Mouse (Mus musculus) adipocyte (in vitro differentiated cells): ENCODE results near the gene Fbxl18.

Source experiments
- DNase-seq: peaks from one replicate; pipeline ENCODE4 v3.0.0-alpha.2; 2016; ENCODE audit warnings: low spot score

Fbxl18 gene

DNA sequence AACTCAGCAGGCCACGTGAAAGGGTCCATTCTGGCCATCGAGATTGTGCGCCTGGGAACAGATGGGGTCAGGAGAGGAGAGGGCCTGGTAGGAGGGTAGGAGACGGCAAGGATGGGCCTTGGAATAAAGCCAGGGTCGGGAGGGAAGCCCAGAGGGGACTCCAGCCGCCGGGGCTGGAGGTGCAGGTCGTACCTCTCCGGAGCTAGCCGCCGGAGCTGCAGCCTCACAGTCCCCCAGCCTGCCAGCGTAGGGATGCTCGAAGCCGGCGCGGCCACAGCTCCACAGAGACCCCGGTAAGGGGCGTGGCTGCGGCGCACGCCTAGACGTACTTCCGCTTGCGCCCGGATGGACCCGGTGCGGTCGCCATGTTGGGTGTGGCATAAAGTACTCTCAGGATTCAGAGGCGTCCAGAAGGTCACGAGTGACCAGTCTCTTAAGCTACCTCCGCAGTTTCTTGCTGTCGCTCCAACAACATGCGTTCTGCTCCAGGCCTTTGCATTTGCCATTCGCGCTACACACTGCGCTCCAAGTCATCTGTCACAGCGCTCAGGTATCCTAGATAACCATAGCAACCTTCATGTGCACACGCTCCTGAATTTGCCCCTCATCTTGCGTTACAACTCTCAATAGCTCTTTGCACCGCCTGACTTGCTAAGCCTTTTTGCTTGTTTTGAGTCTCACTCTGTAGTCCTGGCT lies at the start of gene Fbxl18:
Gene Fbxl18 (minus strand): TSS at position 504 of the 696 bp plus-strand sequence.
- DNase-seq, result peak; percentile 95

DNA sequence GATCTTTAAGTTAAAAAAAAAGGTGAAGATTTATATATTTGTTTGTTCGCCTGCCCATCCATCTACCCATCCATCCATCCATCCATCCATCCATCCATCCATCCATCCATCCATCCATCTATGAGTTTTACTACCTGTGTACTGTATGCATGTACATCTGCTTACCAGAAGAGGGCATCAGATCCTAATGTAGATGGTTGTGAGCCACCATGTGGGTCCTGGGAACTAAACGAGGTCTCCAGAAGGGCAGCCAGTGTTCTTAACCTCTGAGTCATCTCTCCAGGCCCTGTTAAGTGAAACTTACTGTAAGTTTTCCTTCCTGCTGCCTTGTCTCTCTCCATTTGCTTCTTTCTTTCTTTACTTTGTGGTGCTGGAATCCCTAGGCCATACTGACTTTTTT lies 45.2 kb upstream of the Fbxl18 start:
- DNase-seq, result no peak

DNA sequence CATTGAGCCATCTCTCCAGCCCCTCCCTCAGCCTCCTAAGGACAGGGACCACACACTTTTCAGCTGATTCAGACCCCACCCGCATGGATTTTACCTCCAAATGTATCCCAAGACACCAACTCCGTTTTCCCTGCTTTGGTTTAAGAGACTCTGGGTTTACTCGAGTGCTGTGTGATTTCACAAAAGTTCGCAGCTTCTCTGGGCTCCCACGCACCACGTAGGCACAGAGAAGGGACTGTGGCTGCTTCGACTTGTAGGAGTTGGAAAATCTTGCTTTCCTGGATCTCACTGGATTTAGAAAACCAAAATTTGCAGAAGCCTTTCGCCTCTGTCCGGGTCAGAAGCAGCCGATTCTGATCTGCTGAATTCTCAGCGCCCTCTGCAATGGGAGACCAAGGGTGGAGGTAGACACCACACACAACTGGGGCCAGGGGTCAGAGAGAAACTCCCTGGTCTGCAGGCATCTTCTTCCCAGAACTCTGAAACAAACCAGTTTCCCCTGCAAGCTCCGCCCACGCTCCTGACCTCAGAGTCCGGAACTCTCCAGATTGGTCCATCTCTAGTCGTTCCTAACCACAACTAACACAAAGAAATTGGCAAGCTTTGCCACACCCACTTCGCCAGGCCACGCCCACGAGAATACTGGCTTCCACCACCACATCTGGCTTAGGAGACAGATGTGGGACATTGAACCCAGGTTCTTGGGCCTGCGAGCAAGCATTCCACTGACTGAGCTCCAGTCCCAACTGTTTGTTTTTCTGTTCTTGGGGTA lies 42.9 kb upstream of the Fbxl18 start:
- no peak for DNase-seq

DNA sequence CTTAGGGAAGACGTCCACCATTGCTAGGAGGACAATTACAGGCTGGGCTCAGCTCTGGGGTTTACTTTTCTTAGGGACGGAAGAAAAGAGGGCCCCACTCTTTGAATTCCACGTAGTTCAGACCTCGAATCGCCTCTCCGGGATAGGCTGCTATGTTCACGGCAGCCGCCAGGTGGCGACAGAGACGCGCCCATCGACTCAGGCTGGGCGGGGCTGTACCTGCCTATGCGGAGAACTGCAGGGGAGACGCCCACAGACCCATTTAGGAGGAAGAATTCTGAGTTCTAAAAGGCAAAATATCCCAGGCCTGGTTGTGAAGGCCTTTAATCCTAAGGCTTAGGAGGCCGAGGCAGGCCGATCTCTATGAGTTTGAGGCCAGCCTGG lies 41.1 kb upstream of the Fbxl18 start:
- DNase-seq, result peak; percentile 79

DNA sequence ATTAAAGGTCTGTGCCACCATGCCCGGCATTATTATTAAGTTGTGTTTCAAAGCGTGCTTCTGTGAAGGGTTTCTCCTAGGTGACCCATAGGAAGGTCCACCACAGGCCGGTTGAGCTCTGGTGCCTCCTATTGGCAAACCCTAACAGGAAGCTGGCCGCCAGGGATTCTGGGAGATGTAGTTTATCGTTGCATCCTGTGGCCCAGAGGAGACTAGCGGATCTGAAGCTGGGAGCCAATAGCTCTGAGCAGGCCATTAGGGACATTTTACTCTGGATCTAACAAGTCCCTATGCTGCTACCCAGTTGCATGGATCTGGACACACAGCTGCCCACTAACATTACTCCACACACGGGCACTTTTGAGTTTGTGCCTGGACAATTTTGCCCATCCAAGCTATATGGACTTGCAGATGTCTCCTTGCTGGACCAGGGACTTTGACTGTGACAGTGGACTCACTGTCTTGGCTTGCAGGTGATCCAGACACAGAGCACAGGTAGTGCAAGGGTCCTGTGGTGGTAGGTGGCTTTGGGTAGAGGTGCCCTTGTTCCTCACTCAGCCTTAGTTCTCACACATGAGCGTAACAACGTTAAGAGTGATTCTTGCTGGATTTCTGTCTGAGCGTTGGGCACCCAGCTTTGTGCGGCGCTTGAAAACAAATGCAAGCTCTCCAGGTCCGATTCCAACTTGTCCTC lies 40.6 kb upstream of the Fbxl18 start:
- peak; percentile 77 for DNase-seq

DNA sequence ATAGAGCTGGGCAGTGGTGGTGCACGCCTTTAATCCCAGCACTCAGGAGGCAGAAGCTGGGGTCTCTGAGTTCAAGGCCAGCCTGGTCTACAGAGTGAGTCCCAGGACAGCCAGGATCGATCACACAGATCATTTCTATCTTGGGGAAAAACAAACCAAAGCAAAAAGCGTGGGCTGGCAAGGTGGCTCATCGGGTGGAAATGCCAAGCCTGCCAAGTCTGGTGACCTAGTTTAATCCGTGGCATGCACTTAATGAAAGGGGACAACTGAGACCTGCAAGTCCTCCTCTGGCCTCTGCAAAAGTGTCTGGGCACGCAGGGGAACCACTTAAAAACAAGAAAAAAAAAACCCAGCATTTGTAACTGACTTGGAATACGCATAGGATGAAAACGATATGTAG lies 37.5 kb upstream of the Fbxl18 start:
- no peak for DNase-seq

DNA sequence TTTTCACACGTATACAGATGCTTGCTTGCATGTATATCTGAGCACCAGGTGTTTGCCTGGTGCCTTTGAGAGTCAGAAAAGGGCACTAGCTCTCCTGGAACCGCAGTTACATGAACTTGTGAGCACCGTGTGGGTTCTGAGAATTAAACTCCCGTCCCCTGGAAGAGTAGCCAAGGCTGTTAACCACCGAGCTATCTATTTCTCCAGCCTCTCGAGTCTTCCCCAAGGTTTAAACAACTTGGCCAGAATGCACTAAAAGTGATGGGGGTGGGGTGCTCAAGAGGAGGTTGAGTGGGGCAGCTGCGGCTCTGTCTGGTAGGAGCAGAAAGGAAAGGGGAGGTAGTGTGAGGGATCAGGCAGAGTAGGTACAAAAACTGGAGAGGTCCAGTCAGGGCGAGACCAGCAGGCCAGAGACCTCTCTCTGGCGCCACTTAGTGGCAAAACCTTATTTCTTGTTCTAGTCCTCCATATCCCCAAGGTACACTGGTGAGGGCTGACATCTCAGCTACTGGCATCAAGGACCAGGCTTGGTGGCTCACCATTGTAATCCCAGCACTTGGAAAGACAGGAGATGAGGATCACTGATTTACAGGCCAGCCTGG lies 37.0 kb upstream of the Fbxl18 start:
- DNase-seq, result peak; percentile 94

DNA sequence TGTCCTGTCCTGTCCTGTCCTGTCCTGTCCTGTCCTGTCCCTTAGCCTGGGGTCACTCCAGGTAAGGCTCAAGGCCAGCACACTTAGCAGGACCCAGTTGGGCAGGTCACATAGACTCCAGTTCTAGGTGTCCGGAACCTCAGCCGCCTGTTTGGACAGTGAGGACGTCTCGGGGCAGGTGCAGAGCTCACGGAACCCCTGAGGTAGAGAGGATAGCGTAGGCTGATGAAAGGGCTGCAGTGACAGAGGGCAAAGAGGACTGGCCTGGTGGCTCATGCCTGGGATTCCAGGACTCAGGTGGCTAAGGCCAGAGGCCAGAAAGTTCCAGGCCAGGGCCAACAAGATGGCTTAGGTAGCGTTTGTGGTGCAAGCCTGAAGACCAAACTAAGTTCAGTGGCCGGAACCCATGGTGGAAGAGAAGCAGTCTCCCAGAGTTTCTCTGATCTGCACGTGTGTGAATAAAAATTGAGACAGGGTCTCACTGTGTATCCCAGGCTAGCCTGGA lies 36.1 kb upstream of the Fbxl18 start:
- DNase-seq, result no peak

DNA sequence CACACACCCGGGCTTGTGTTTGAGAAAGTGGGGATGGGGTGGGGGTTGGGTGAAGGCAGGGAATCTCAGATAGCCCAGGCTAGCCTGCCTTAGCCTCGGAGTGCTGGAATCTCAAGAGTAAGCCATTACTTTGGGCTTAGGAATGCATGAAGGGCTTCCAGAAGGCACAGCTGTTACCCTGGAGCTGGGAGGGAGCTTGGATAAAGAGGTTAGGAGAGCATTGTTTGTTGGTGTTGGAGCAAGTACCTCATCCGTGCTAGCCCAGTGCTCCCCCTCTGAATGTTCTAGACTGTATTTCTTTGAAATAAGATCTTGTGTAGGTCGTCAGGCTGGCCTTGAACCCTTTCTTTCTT lies 34.2 kb upstream of the Fbxl18 start:
- DNase-seq, result peak; percentile 54

DNA sequence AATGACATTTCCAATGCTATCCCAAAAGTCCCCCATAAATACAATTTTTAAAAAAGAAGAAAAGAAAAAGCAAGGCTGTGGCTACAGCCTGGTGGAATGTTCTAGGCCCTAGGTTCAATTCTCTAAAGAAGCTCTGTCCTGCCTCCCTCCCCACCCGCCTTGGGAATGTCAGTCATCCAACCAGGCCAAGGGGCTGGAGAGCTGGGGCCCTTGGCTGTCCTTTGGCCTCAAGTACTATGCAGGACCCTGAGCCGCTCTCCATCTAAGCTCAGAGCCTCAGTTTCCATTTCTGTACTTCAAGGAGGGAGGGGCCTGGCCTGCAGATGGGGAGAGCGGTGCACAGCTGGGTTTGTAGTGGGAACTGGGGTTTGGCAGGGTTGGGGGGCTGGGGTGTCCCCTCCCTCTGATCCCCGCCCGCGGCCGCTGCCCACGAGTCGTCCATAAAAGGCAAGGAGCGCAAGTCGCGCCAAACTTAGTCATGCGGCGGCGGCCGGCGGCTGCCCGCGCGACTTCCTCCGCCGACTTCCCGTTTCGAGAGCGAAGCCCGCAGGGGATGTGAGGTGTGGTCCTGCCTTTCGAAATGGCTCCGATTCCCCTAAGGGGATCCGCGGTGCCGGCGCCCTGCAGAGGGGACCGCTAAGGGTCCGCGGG lies 33.7 kb upstream of the Fbxl18 start:
- DNase-seq, result peak; percentile 71

DNA sequence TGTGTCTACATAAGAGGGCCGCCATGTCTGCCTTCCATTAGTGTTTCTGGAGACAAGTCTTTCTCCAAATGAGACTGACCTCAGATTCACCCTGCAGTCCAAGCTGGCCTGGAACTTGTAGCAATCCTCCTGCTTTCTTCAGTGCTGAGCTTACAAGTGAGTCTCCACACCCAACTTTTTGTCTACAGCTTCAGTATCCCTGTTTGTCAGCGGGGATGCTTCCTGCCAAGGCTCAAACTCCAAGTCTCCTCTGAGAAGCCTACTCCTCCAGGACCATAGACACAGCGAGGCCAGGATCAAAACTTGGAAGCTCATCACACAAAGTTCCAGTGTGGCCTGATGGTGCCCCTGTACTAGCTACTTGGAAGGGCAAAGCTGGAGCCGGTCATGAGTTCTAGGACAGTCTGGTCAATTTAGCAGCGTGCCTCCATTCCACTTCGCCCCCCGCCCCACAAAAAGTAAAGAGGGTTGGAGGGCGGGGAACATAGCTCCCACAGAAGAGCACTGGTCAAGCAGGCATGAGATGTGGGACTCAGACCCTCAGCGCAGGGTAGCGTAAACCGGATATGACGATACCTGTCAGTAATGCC lies 32.2 kb upstream of the Fbxl18 start:
- no peak for DNase-seq

DNA sequence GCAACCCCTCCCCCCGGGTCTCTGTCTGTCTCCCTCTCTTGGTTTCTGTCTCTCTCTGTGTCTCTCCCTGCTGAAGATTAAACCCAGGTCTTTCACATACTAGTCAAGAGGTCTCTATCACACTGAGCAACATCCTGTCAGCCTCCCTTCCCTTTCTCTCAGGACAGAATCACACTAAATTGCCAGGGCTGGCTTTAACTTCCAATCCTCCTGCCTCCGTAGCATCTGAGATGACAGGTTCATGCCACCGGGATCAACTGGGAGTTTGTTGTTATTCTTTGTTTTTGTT lies 31.7 kb upstream of the Fbxl18 start:
- DNase-seq, result no peak

DNA sequence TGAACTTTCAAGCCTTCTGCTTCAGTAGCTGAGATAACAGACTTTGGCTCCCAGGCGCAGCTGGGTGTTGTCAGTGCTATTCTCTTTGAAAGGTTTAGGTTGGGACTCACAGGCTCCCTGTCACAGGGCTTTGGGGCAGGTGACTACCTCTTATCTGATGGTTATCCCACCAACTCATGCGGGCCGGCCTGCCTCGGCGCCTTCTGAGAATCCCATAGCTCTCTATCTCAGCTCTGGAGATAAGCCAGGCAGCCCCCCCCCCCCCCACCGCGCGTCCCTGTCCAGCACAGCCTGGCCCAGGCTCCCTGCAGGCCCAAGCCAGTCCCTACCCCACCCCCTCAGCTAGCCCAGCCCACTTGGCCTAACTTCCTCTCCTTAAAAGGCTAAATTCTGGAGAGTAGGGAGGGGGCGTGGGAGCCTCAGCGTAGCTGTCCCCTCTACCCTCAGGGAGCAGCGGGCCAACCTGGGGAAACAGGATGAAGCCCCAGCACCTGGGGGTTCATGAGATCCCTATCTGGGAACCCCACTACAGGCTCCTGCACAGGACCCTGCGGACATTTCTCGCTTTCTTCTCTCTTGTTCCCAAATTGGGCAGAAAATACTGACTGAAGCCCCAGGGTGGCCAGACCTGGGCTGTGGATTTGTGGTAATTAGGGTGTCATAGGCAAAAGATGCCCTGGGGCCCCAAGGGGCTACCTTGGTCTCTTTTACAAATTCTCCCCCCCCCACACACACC lies 31.2 kb upstream of the Fbxl18 start:
- DNase-seq, result no peak

DNA sequence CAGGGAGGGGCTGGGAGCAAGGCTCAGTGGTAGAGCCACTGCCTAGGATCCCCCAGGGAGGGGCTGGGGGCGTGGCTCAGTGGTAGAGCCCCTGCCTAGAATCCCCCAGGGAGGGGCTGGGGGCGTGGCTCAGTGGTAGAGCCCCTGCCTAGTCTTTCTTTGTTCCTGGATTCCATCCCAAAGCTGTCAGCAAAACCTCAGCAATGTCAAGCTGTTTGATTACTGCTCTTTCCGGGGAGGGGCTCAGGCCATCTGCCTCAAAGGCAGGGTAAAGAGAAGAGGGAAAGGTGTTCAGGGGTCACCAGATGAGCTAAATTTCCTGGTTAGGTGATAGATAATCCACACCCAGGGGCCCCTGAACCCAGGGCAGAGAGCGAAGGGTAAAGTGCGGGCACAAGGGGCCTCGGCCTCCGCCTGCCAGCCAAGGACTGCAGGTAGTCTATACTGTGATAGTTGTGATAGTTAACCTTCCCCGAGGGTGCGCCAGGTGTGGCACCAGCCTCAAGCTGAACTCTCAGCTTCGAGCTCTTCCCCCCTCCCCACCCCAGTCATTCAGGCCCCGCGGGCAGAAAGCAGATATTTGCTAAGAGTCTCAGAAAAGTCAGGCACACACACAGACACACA lies 29.2 kb upstream of the Fbxl18 start:
- no peak for DNase-seq

DNA sequence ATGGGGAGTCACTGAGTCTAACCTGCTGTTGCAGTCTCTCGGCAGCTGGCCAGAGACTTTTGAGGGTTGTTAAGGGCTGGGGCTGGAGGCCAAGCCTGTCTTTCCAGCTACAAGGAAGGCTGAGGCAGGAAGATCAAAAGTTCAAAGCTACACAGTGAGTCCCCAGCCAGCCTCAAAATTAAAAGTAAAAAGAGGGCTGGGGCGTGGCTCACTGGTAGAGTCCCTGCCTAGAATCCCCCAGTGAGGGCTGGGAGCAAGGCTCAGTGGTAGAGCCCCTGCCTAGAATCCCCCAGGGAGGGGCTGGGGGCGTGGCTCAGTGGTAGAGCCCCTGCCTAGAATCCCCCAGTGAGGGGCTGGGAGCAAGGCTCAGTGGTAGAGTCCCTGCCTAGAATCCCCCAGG lies 28.6 kb upstream of the Fbxl18 start:
- DNase-seq, result no peak

DNA sequence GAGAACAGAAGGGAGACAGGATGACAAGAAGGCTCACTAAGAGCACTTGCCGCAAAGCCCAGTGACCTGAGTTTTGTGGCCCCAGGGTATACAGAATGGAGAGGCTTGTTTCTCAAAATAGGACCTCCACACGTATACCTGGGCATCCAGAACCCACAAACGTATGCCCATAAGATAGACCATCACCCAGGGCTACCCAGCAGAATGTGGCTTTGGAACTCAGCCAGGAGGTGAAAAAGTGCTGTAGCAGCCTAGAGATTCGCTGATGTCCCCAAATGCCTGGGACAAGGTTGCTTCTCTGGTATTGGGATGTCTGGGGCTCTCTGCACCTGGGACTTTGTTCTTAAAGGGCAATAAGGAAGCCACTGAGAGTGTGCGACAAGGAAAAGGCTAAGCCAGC lies 27.0 kb upstream of the Fbxl18 start:
- DNase-seq, result no peak

DNA sequence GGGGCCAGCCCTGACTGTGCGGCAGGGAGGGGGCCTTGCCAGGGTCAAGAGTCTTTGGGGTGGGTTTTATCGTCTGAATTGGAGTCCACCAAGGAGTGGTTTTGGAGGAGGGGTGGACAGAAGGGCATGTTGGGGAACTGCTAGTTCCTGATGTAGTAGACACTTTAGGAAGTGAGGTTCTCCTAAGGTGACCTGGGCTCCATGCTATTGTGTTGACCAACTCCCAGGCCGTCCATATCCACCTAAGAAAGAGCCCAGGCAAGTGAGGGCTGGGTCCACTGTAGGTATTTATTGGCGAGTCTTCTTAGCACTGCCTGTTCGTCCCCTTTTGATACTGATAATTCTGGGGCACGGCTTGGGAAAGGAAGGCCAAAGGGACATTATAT lies 25.8 kb upstream of the Fbxl18 start:
- DNase-seq, result no peak

DNA sequence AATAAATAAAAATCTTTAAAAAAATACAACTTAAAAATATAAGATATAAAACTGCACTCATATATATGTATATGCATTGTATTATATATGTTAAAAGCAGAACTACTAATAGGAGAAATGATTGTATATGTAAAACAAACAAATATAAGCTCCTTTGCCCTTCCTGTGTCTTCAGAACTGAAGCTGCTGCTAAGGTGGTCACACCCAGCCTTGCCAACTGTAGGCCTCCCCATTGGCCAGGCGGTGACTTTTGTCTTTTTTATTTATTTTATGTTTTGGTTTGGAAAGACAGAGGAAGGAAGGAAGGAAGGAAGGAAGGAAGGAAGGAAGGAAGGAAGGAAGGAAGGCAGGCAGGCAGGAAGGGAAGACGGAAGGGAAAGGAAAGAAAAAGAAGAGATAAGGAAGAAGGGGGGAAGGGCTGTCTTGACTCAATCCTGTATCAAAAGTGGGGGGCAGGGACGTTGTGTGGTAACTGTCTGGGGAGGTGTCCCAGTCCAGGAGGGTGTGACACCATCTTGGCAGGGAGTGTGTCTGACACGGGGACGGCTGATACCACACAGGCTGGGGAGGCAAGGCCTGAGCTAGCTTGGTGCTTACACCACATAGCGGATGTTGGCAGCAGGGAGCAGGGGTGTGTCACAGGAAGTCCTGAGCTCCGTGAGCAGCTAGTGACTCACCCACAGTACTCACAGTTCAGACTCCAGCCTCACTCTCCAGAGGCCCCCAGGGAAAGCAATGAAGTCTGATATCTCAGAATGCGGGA lies 25.3 kb upstream of the Fbxl18 start:
- DNase-seq, result peak; percentile 97

DNA sequence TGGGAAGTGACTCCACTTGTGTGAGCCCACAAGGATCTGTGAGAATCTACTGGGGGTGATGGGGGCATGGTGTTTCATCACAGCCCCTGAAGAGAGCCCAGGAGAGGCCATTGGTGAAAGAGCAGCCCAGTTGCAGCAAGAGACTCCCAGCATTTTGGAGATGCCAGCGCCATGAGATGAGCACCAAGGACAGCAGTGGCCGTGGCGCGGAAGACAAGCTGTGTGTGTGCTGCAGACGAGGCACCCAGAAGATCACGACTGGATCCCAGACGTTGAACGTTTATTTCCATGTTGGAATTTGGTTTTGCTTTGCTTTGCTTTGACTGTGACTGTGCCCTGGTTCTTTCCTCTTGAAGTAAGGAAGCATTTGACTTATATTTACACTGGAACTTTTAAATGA lies 22.2 kb upstream of the Fbxl18 start:
- DNase-seq, result no peak

DNA sequence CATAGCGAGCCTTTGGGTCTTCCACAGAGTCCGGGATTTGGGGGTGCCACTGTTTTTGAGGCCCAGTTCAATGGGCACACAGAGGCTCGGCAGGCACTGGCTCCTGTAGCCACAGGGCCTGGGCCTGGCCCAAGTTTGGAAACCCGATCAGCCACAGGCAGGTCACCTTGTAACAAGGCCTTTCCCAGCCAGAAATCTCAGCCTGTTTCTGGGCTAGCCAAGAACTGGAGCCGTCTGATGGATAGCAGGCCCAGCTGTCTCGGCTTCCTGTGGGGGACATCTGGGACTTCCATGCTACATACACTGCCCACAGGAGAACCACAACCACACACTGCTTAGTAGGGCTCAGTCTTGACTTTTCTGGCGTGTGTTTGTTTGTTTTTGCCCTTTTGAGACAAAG lies 21.4 kb upstream of the Fbxl18 start:
- no peak for DNase-seq
